Mouse (Mus musculus) urinary bladder, postnatal 25 days (tissue): ENCODE data around the gene Wnt3a.
"Not testable (repeated sequence)": the region's sequence is repeated elsewhere in the genome, so short reads cannot be mapped to it uniquely, and the experiment has no call there.

ENCODE experiments used
- DNase-seq: peaks from one replicate; pipeline ENCODE4 v3.0.0; 2022; ENCODE audit warnings: low spot score

Gene Wnt3a

GRCm38 (mm10) chr11:59219064-59219463 is 71.5 kb downstream of the Wnt3a start:
- DNase-seq, result no peak

DNA sequence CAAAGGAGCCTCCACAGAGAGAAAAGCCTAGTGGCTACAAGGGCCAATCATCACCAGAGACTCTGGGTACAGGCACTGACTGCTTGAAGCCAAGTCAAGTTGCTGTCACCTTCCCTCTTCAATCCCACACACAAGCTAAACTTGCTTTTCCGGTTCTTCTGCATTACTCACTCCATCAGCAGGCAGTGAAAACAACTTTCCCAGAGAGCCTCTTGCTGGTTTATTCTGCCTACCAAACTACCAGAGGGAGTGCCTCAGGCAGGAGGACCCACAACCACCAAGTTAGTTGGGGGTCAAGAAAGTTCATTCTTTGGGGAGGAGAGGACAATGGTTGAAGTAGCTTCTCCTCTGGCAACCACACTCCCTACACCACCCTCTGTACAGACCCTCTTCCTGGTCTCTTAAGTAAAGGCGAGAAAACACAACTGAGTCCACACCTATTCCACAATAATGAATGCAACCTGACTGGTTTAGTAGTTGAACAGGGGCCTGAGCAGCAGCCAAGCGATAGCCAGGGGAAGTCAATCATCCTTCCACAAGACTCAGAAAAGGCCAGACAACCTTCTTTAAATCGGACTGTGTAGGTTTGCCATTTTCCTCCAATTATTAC is 72.1 kb downstream of the Wnt3a start:
- DNase-seq, result peak; percentile 45

DNA sequence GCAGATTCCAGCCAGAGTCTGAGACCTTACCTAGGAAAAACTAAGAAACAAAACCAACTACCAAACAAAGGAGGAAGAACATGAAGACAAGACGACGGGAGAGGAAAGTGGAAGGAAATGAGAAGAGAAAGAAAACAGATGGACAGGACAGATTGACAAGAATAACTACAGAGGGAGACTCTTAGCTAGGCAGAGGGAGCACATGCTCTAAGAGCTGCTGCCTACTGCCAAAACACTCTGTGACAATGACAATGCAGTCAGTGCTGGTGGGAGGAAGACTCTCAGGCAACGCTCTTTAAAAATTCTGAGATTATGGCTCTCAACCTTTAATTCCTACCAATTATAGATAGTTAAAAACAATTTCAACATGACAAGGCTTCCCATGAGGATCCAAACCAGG is 73.6 kb downstream of the Wnt3a start:
- no peak for DNase-seq

- no peak for DNase-seq
Measured at GRCm38 (mm10) chr11:59212892-59213494, 77.6 kb downstream of the Wnt3a start.

GRCm38 (mm10) chr11:59212320-59212719 is 78.2 kb downstream of the Wnt3a start:
- DNase-seq, result not testable (repeated sequence)

DNA sequence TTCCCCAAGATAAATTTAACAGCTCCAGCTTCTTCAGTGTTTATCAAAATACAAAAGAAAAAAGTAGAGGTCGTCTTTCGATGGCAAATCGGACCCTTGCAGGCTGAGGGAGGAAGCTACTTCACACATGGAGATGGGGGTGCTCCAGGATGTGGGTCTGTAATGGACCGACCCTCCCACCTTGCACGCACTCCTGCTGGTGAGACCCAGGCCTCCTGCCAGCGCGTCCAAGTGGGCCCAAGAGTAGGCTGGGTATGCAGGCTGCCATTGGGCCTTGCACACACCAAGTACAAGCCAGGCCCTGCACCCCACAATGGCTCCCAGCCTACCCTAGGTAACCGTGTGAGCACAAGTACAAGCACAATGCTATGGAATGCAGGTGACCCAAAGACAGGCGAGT is 79.0 kb downstream of the Wnt3a start:
- not testable (repeated sequence) for DNase-seq

- DNase-seq, result no peak
Measured at GRCm38 (mm10) chr11:59210020-59210419, 80.5 kb downstream of the Wnt3a start.

GRCm38 (mm10) chr11:59209580-59209979 is 81.0 kb downstream of the Wnt3a start:
- no peak for DNase-seq

GRCm38 (mm10) chr11:59209003-59209441 is 81.5 kb downstream of the Wnt3a start:
- peak; percentile 53 for DNase-seq

DNA sequence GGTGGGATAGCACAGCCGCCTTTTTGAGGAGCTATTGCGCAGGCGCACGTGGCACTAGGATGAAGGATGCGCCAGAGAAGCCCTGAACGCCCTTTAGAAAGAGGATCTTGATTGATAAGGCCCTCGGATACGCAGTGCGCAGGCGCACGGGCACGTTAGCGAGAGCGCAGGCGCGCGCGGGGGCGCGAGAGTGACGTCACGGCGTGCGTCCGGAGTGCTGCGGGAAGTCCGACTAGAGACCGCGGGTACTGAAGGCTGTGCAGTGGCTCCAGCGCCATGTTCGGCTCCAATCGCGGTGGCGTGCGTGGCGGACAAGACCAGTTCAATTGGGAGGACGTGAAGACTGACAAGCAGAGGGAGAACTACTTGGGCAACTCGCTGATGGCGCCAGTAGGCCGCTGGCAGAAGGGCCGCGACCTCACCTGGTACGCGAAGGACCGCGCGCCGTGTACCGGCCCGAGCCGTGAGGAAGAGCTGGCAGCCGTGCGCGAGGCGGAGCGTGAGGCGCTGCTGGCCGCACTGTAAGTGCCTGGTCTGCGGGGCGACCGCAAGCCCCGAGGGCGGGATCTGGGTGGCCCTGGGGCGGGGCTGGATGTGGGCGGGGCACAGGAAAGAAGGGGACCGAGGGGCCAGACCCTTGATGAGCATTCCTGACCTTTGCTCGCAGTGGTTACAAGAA is 82.3 kb downstream of the Wnt3a start, which contains the start of gene 2310033P09Rik:
Gene 2310033P09Rik, plus strand, starts transcription at position 169 of the 679 bp plus-strand sequence.
- DNase-seq, result peak; percentile 90

- peak; percentile 96 for DNase-seq
Measured at GRCm38 (mm10) chr11:59202081-59202995, 88.2 kb downstream of the Wnt3a start, which contains the start of gene Mrpl55. TSS of gene Mrpl55 (plus strand) at chr11:59202486.

DNA sequence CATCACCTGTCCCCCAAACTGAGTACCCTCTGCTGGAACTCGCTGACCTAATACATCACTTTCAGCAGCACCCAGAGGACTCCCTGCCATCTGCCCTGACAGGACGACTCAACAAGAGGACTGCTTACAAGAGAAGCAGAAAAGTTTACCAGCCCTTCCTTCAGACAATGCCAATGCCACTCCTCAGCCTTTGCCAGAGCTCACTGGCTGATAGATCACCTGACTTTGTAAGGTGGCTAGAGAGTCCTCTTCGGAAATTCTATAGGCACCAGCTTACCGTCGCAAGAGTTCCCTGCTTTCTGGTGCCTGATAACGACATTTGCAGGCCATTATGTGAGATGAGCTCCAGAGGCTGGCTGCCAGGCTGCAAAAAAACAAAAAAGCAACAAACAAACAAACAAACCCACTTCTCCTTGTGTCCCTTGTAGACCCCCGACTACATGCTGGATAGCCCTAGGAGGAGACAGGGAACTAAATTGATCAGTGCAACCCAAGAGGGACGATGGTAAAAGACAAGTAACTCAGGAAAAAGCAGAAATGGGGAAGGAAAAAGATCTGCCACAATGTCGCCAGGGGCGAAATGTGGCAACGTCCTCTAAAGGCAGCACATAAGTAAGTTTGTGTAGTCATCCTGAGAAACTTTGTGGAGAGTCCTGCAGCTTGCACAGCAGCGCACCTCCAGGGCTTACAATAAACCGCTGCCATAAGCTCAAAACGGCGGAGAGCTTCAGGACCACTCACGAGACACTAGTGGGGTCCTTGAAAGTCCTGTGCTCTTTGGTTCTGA is 89.1 kb downstream of the Wnt3a start:
- no peak for DNase-seq
